9 mouse cellular contexts compared by ENCODE assay signal in genomic region chr9:53356219-53357155, GRCm38 (mm10). TPM values are rescaled to one million over a fixed set of nuclear protein-coding genes. Genes with fewer than 3 reads are reported as not detected.
DNase-seq lines count a peak whose midpoint lies in the region; ATAC-seq and TF ChIP-seq lines count a peak whose summit lies in the region.
"Had no signal": no experiment of that assay in that cellular context is flagged by ENCODE, and none has a peak within 500 bp of the region (broad histone marks: within the 10 kb centered on the region; RNA-seq: fewer than 3 reads in every experiment).

No protein-coding gene starts in this region.

- no peak for TF ChIP-seq RAD21 in MEL (IDR thresholded peaks at IDR 0.05; ENCODE audit: low read depth, low read length)

- TF ChIP-seq EP300 in MEL (IDR thresholded peaks at IDR 0.05; ENCODE audit: low read depth in 1 of 2, low read length in 2 of 2), result no peak

- H3K9me3 ChIP-seq in MEL (replicated peaks; ENCODE audit: insufficient read depth, low read length), result no peaks in the 10 kb centered on the region
- no peaks in the 10 kb centered on the region for H3K9me3 ChIP-seq in embryonic facial prominence, embryonic 14.5 days (ENCODE audit: control insufficient read depth, low read length)
- no peaks in the 10 kb centered on the region for H3K9me3 ChIP-seq in hindbrain, embryonic 13.5 days

- H3K79me2 ChIP-seq in MEL (ENCODE audit: control insufficient read depth, insufficient read depth, low read length, poor library complexity), result no peaks in the 10 kb centered on the region
- peaks cover 3% of the 10 kb centered on the region; the same call in 1 of the 2 replicates for H3K79me2 ChIP-seq in liver, adult 2 months (ENCODE audit: control insufficient read depth, insufficient read depth, low read length)

- H3K4me2 ChIP-seq in embryonic facial prominence, embryonic 14.5 days (ENCODE audit: low read depth, low read length), result no peak overlapping the region
- H3K4me2 ChIP-seq in hindbrain, embryonic 13.5 days, result no peak overlapping the region

- no peak for DNase-seq in MEL (ENCODE audit: low read depth, low spot score)
- DNase-seq in embryonic facial prominence, embryonic 14.5 days (ENCODE audit: low spot score), result peak; percentile 71
- DNase-seq in liver, adult 2 months (ENCODE audit: extremely low read depth, low read depth, low spot score), result peak; percentile 99
- no peak for DNase-seq in retina, embryonic 14.5 days (ENCODE audit: low spot score)
- no peak for DNase-seq in heart, postnatal 4 days
- DNase-seq in testis, postnatal 14 days (ENCODE audit: low spot score), result no peak
- DNase-seq: right cerebral cortex, postnatal 4 days had no signal

- peak; percentile 80 for ATAC-seq in embryonic facial prominence, embryonic 14.5 days (ENCODE audit: low read depth)
- peak; percentile 38; the same call in 1 of the 2 replicates for ATAC-seq in megakaryocyte, adult 5-6 weeks (ENCODE audit: poor library complexity, severe bottlenecking)
- no peak for ATAC-seq in hindbrain, embryonic 13.5 days (ENCODE audit: low FRiP score)

- H3K27me3 ChIP-seq in MEL (ENCODE audit: control insufficient read depth in 1 of 2, insufficient read depth in 2 of 2, low read length in 2 of 2), result peaks cover 0 to 1% of the 10 kb centered on the region in 2 experiments; a peak in 2 of 4 replicates
- no peaks in the 10 kb centered on the region for H3K27me3 ChIP-seq in embryonic facial prominence, embryonic 14.5 days (replicated peaks; ENCODE audit: control insufficient read depth, insufficient read depth, low read length)
- H3K27me3 ChIP-seq in liver, adult 2 months (ENCODE audit: control insufficient read depth, insufficient read depth, low read length), result no peaks in the 10 kb centered on the region
- no peaks in the 10 kb centered on the region for H3K27me3 ChIP-seq in hindbrain, embryonic 13.5 days

- no peak overlapping the region for H3K27ac ChIP-seq in MEL (ENCODE audit: control insufficient read depth, low read depth, low read length)
- no peak overlapping the region for H3K27ac ChIP-seq in embryonic facial prominence, embryonic 14.5 days (replicated peaks; ENCODE audit: low read depth, low read length)
- peak overlapping the region; percentile 97 for H3K27ac ChIP-seq in liver, adult 2 months (replicated peaks; ENCODE audit: insufficient read depth, low read depth, low read length)
- no peak overlapping the region for H3K27ac ChIP-seq in hindbrain, embryonic 13.5 days

- no peaks in the 10 kb centered on the region for H3K36me3 ChIP-seq in MEL (ENCODE audit: control insufficient read depth in 1 of 2, insufficient read depth in 2 of 2, low read length in 2 of 2)
- no peaks in the 10 kb centered on the region for H3K36me3 ChIP-seq in embryonic facial prominence, embryonic 14.5 days (ENCODE audit: control insufficient read depth, insufficient read depth, low read length)
- no peaks in the 10 kb centered on the region for H3K36me3 ChIP-seq in liver, adult 2 months (ENCODE audit: control insufficient read depth, insufficient read depth, low read length)
- H3K36me3 ChIP-seq in hindbrain, embryonic 13.5 days, result no peaks in the 10 kb centered on the region

- no peaks in the 10 kb centered on the region for H3K4me1 ChIP-seq in MEL (ENCODE audit: control insufficient read depth in 1 of 2, insufficient read depth in 2 of 2, low read length in 2 of 2)
- no peaks in the 10 kb centered on the region for H3K4me1 ChIP-seq in embryonic facial prominence, embryonic 14.5 days (ENCODE audit: control insufficient read depth, insufficient read depth, low read length)
- peaks cover 32% of the 10 kb centered on the region for H3K4me1 ChIP-seq in liver, adult 2 months (ENCODE audit: control insufficient read depth, insufficient read depth, low read length)
- no peaks in the 10 kb centered on the region for H3K4me1 ChIP-seq in hindbrain, embryonic 13.5 days (replicated peaks)

- WGBS in embryonic facial prominence, embryonic 14.5 days, result 47% methylated on average over 14 of the region's 14 CpGs
- WGBS in liver, adult 2 months, result 13% methylated on average over 14 of the region's 14 CpGs
- 78% methylated on average over 14 of the region's 14 CpGs for WGBS in hindbrain, embryonic 13.5 days

- no peak overlapping the region for H3K9ac ChIP-seq in MEL (ENCODE audit: control insufficient read depth, low read depth, low read length, poor library complexity, severe bottlenecking)
- H3K9ac ChIP-seq in embryonic facial prominence, embryonic 14.5 days (ENCODE audit: low read depth, low read length), result no peak overlapping the region
- peak overlapping the region; percentile 80 for H3K9ac ChIP-seq in liver, adult 2 months (ENCODE audit: low read depth, low read length)
- no peak overlapping the region for H3K9ac ChIP-seq in hindbrain, embryonic 13.5 days

- TF ChIP-seq POLR2A in MEL (IDR thresholded peaks at IDR 0.05; ENCODE audit: control insufficient read depth in 1 of 2, insufficient read depth in 1 of 2, low read depth in 1 of 2, low read length in 2 of 2, poor library complexity in 1 of 2), result no peak
- TF ChIP-seq POLR2A in liver, adult 2 months (IDR thresholded peaks at IDR 0.05; ENCODE audit: extremely low read depth, insufficient read depth, low read length), result no peak

- H3K4me3 ChIP-seq in MEL (ENCODE audit: control insufficient read depth in 1 of 2, insufficient read depth in 1 of 2, low read depth in 2 of 2, low read length in 2 of 2), result peak overlapping the region; percentile 1 to 4; a peak in 2 of 4 replicates
- no peak overlapping the region for H3K4me3 ChIP-seq in embryonic facial prominence, embryonic 14.5 days (ENCODE audit: low read depth, low read length)
- peak overlapping the region; percentile 43 for H3K4me3 ChIP-seq in liver, adult 2 months (ENCODE audit: insufficient read depth, low read depth, low read length)
- H3K4me3 ChIP-seq in hindbrain, embryonic 13.5 days, result no peak overlapping the region

- no peak for TF ChIP-seq CTCF in MEL (IDR thresholded peaks at IDR 0.05 in 2 of 3, conservative IDR thresholded peaks at IDR 0.05 in 1 of 3; ENCODE audit: control insufficient read depth in 1 of 3, insufficient read depth in 1 of 3, low read depth in 2 of 3, low read length in 3 of 3, poor library complexity in 1 of 3, severe bottlenecking in 1 of 3)
- TF ChIP-seq CTCF in liver, adult 2 months (IDR thresholded peaks at IDR 0.05; ENCODE audit: low read depth, low read length), result no peak

TF ChIP-seq in MEL, 35 proteins besides CTCF, POLR2A, EP300 and RAD21 (continues in another document):
- no peak for TF ChIP-seq GATA1 (IDR thresholded peaks at IDR 0.05; ENCODE audit: low read depth, low read length)
- no peak for TF ChIP-seq HCFC1 (IDR thresholded peaks at IDR 0.05; ENCODE audit: low read depth, low read length)
- TF ChIP-seq GABPA (IDR thresholded peaks at IDR 0.05; ENCODE audit: low read depth, low read length), result no peak
- no peak for TF ChIP-seq SMC3 (IDR thresholded peaks at IDR 0.05; ENCODE audit: low read depth, low read length)
- TF ChIP-seq TAL1 (IDR thresholded peaks at IDR 0.05; ENCODE audit: low read length), result no peak
- no peak for TF ChIP-seq MAZ (IDR thresholded peaks at IDR 0.05; ENCODE audit: low read depth, low read length)
- TF ChIP-seq ZKSCAN1 (IDR thresholded peaks at IDR 0.05; ENCODE audit: low read depth, low read length), result no peak
- no peak for TF ChIP-seq POLR2AphosphoS2 (IDR thresholded peaks at IDR 0.05; ENCODE audit: low read length)
- no peak for TF ChIP-seq SIN3A (IDR thresholded peaks at IDR 0.05; ENCODE audit: low read length)
- TF ChIP-seq MYB (IDR thresholded peaks at IDR 0.05; ENCODE audit: low read depth, low read length), result no peak
- TF ChIP-seq MAX (IDR thresholded peaks at IDR 0.05; ENCODE audit: low read length), result no peak
- no peak for TF ChIP-seq MYC (IDR thresholded peaks at IDR 0.05; ENCODE audit: low read depth, low read length)
- no peak for TF ChIP-seq NRF1 (IDR thresholded peaks at IDR 0.05; ENCODE audit: insufficient read depth, low read depth, low read length, poor library complexity, severe bottlenecking)

RNA-seq across cellular contexts. Expression of gene Kdelc2, which starts 27.3 kb away (rescaled TPM):
- total RNA-seq in MEL (2012; rRNA removed), result 0.04 TPM in 1 of 2 replicates, not detected in the other
- under 1 TPM in 1 of 2 experiments, not detected in 1; 0.31 TPM for polyA plus RNA-seq in MEL (2012; ENCODE audit: insufficient read depth in 1 of 2, insufficient read length in 2 of 2, low read depth in 1 of 2, low replicate concordance in 2 of 2, missing spikeins in 1 of 2)
- polyA plus RNA-seq in embryonic facial prominence, embryonic 14.5 days (2014; fragmentation: Nextera tagmentation; extraction: Ambion mirVana), result 29.8 and 32.2 TPM in 2 replicates
- total RNA-seq in liver, adult 2 months (2014; rRNA removed), result 5.6 and 6.2 TPM in 2 replicates
- 2.0 and 2.4 TPM in 2 replicates for polyA plus RNA-seq in liver, adult 2 months (2012; rRNA removed)
- 3.9 and 4.0 TPM in 2 replicates for total RNA-seq in megakaryocyte, adult 5-6 weeks (2015)
- total RNA-seq in megakaryocyte, adult 5-6 weeks (2017), result 4.2 and 4.6 TPM in 2 replicates
- 6.6 and 7.8 TPM in 2 replicates for polyA plus RNA-seq in hindbrain, embryonic 13.5 days (2015; fragmentation: Nextera tagmentation; extraction: Ambion mirVana)
- total RNA-seq in heart, postnatal 4 days (2021), result 10 to 100 TPM; 15.7 to 16.1 TPM

RNA-seq across cellular contexts. Expression of gene 4930550C14Rik, which starts 45.6 kb away (rescaled TPM):
- 0.08 TPM in 1 of 2 replicates, not detected in the other for total RNA-seq in MEL (2012; rRNA removed)
- under 1 TPM in 1 of 2 experiments, not detected in 1; 0.08 TPM for polyA plus RNA-seq in MEL (2012; ENCODE audit: insufficient read depth in 1 of 2, insufficient read length in 2 of 2, low read depth in 1 of 2, low replicate concordance in 2 of 2, missing spikeins in 1 of 2)
- 1.1 and 1.3 TPM in 2 replicates for polyA plus RNA-seq in embryonic facial prominence, embryonic 14.5 days (2014; fragmentation: Nextera tagmentation; extraction: Ambion mirVana)
- total RNA-seq in liver, adult 2 months (2014; rRNA removed), result 0.28 and 0.34 TPM in 2 replicates
- polyA plus RNA-seq in liver, adult 2 months (2012; rRNA removed), result not detected in 2 replicates
- total RNA-seq in megakaryocyte, adult 5-6 weeks (2015), result not detected in 2 replicates
- 0.18 TPM in 1 of 2 replicates, not detected in the other for total RNA-seq in megakaryocyte, adult 5-6 weeks (2017)
- polyA plus RNA-seq in hindbrain, embryonic 13.5 days (2015; fragmentation: Nextera tagmentation; extraction: Ambion mirVana), result 0.43 and 0.45 TPM in 2 replicates
- under 1 TPM in 1 of 2 experiments, not detected in 1; 0.52 TPM for total RNA-seq in heart, postnatal 4 days (2021)

RNA-seq across cellular contexts. Expression of gene Exph5, which starts 55.0 kb away (rescaled TPM):
- total RNA-seq in MEL (2012; rRNA removed), result not detected in 2 replicates
- polyA plus RNA-seq in MEL (2012; ENCODE audit: insufficient read depth in 1 of 2, insufficient read length in 2 of 2, low read depth in 1 of 2, low replicate concordance in 2 of 2, missing spikeins in 1 of 2), result not detected
- polyA plus RNA-seq in embryonic facial prominence, embryonic 14.5 days (2014; fragmentation: Nextera tagmentation; extraction: Ambion mirVana), result 1.4 and 1.7 TPM in 2 replicates
- 11.9 and 12.6 TPM in 2 replicates for total RNA-seq in liver, adult 2 months (2014; rRNA removed)
- polyA plus RNA-seq in liver, adult 2 months (2012; rRNA removed), result 1.9 and 2.7 TPM in 2 replicates
- total RNA-seq in megakaryocyte, adult 5-6 weeks (2015), result not detected in 2 replicates
- total RNA-seq in megakaryocyte, adult 5-6 weeks (2017), result 0.11 TPM in 1 of 2 replicates, not detected in the other
- polyA plus RNA-seq in hindbrain, embryonic 13.5 days (2015; fragmentation: Nextera tagmentation; extraction: Ambion mirVana), result 0.06 and 0.25 TPM in 2 replicates
- under 1 TPM; 0.36 to 0.38 TPM for total RNA-seq in heart, postnatal 4 days (2021)

Comparison
In these comparisons a context has a peak if more than half of its experiments do, and no peak if none do; other contexts are left out.
1. DNase-seq: peak in embryonic facial prominence, embryonic 14.5 days (single experiment) and liver, adult 2 months (single experiment); none in MEL (single experiment), retina, embryonic 14.5 days (single experiment), heart, postnatal 4 days (single experiment) and testis, postnatal 14 days (single experiment).
2. H3K4me3 ChIP-seq: peak in MEL (2 of 2) and liver, adult 2 months (single experiment); none in embryonic facial prominence, embryonic 14.5 days (single experiment) and hindbrain, embryonic 13.5 days (single experiment).